Mouse (Mus musculus) kidney, adult 9 months (tissue): ENCODE measurements around the gene Atxn1.
A peak's percentile ranks its signal among the peaks of the same experiment; 100 is the strongest.

ENCODE experiments used
- DNase-seq: peaks from one replicate; pipeline ENCODE4 v3.0.0; 2022

Atxn1 gene

DNA sequence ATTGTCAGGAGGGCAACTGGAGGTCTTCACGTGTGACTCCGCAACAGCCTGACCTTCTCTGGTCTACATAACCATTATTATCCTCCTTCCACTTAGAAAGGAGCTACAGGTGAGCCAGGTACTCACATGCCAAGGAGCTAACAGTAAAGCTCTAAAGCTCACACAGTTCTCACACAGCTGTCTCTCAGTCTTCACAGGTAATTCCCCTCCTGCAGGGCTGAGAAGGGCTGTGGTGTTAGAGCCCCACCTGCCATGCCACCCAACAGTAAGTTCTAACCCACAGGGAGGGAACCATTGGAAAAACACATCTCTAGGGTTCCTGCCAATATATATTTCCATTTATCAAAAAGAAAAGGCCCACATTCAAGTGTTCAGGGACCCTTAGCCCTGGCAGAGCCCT lies 73.7 kb downstream of the Atxn1 start:
- DNase-seq: no peak

DNA sequence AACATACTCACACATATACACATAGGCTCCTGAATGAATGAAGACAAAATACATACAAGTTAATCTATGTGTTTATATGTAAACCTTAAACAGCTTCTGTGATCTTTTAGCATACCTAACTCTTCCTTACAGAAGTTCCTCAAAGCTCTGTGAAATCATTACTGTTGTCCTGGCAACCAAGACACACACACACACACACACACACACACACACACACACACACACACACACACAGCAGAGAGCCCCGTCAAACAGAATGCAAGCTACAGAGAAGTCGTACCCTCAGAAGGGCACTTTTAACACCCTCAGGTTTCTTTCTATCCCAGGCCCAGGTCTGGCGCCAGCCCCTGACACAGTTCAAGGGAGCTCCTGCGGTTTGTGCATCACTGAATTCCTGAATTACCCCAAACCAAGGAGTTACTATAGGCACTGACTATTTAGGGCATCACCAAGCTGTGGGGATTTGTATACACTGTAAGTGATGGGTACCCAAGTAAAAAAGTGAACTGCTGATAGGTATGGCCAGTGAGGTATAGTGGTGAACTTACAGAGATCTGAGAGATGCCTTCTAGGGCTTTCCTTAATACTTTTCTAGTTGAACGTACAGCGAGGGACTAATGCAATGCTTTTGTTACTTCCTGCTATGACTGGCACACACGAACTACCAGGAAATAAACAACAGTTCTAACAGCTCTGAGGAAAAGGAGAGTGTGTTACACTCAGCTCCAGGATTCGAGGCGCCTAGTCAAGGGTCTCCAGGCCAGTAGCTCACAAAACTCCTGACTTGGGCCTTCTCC lies 75.7 kb downstream of the Atxn1 start:
- DNase-seq: no peak

DNA sequence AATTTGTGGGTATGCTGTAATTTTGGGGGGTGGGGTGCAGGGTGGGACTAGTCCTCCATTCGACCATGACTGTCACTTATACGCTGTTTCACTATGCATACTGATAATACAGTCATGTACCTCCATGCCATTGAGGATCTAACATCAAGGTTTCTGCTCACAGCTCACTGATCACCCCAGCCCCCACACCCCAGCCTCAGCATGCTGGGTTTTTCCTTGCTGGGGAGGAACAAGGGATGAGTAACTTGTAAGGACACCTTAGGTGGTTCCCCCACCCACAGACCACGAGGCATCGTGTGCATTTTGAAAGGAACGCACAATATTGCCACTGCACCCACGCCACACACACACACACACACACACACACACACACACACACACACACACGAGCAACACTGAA lies 79.9 kb downstream of the Atxn1 start:
- DNase-seq: no peak

DNA sequence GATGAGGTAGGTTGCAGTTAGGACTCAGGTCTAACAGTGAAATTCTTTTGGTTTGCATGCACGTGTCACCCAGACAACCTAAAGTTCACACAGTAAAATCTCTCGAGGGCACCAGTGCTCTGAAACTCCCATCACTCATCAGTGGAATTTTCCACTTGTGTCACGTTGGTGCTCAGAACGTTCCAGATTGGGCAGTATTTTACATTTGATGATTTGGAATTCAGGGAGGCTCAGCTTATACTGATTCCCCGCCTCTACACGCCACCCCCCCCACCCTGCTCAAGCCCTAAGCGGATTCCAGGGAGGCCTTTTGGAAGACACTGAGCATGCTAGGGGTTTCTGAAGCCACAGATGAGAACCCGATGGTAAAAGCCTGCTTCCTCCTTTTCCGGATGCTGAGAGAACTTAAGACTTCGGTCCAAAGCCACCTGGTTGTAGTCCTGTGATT lies 81.0 kb downstream of the Atxn1 start:
- no peak for DNase-seq

DNA sequence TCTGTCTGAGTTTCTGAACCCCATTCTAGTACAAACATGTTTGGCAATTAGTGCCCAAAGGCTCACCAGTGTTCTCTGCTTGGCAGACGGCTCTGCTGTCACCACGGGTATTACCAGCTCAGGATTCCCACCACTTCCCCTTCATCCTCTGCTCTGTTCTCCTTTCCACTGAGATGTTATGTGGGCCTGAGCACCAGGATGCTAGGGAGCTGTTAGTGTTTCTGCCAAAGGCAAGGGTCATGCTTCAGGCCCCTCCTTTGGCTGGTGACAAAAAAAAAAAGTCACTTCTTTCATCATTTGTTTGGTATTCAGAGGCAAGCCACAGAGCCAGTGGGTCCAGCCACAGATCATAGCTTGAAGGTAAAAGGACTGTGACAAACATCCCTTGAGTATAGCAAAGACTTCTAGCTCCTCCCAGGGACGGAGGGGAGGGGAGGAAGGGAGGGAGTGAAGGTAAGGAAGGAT lies 81.8 kb downstream of the Atxn1 start:
- no peak for DNase-seq

DNA sequence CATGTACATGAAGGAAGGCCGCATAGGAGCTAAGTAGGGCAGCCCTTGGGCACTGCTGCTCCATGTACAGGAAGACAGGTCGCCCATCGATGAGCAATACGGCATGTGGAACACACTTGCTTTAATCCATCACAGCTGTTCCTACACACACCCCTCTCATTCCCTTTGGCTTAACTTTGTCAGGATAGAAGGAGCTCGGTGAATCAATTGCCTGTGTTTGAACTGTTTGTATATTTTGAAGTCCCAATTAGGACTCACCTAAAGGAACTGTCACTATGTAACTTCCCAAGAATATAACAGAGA lies 84.3 kb downstream of the Atxn1 start:
- DNase-seq: no peak

DNA sequence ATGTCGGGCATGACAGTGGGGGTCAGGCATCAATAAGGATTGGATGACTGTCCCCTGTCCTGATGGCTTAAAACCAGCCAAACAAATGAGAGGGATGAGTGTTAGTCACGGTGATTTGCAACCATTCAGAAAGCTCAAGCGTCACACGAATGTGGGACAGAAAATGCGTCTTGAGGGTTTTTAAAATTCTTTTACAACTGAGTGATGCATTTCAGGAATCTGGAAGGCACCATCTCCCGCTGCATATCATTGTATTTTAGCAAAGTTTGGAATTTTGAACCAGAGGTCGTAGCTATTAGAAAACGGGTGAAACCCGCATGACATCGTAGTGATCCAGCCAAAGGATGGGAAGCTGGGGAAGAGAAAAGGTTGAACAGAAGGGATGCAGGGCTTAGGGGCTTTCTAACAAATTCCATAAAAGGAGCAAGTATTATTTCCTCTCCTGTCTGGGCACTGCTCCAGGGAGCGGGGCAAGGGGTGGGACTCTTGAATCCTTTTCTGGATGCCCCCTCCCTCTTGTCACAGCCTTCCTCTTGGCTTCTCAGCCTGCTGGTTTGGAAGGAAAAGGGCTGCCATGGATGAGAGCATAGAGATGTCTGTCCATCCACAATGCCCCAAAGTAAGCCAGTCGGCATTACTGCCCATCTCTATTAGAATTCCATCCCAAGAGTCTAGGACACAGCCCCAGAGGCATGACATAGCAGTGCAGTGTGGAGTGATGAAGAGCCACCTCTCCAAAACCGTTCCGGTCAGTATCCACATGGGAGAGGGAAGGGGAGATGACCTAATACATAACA lies 84.9 kb downstream of the Atxn1 start:
- peak; percentile 28 for DNase-seq

DNA sequence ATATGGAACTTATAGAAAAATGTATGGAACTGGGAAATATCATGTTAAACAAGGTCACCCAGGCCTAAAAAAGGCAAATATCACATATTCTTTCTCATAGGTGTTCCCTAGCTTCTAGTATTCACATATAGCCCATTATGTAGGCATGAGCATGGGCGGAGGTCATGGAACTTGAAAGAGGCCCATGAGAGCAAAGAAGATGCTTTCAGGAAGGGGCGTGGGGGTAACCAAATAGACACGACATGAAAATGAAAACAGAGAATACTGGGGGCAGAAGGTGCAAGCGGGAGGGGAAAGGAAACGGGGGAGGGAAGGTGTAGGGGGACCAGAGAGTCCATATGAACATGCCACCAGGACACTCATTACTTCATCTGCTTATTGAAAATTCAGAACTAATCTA lies 87.9 kb downstream of the Atxn1 start:
- no peak for DNase-seq

GRCm38 (mm10) chr13:45876368-45876760 lies 88.4 kb downstream of the Atxn1 start:
- DNase-seq: no peak

- DNase-seq: no peak
These were observed 89.0 kb downstream of the Atxn1 start for GRCm38 (mm10) chr13:45875686-45876367.

DNA sequence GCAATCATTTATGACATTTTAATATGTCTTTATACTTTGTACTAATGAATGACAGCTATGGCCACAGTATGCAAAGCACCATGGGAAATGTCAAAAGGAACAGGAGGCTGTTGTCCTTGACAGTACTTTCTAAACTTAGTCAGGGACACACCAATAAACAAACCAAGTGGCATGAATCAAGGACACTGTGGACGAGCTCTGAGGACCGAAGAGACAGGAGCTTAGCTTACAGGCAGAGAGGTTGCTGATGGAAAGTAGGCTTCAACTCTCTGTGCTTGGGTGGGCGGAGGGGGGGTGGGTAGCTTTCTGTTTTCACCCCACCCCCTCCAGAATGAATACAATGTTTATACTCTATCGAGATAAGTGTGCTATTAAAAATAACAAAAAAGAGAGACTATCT lies 90.6 kb downstream of the Atxn1 start:
- DNase-seq: no peak

GRCm38 (mm10) chr13:45872966-45873365 lies 91.8 kb downstream of the Atxn1 start:
- no peak for DNase-seq

GRCm38 (mm10) chr13:45872041-45872746 lies 92.6 kb downstream of the Atxn1 start:
- peak; percentile 39 for DNase-seq

DNA sequence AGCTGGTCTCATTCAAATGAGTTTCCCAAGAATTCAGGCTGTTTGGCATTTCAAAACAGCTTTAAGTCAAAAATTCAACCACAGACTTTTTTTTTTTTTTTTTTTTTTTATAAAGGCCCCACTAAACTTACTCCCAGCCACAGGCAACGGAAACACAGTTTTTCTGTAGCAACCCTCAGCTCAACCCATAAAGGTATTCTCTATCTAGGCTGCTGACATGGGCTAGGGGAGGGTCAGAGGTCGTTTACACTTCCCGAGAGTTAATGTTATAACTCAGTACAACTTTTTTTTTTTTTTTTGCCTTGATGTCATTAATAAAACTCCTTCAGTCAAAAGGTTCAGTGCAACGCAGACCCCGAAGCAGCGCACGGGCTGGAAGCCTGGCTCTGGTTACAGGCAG lies 93.3 kb downstream of the Atxn1 start:
- peak; percentile 28 for DNase-seq

- DNase-seq: no peak
These were observed 95.9 kb downstream of the Atxn1 start for GRCm38 (mm10) chr13:45868886-45869285.

- DNase-seq: no peak
These were observed 97.5 kb downstream of the Atxn1 start for GRCm38 (mm10) chr13:45867273-45867672.

DNA sequence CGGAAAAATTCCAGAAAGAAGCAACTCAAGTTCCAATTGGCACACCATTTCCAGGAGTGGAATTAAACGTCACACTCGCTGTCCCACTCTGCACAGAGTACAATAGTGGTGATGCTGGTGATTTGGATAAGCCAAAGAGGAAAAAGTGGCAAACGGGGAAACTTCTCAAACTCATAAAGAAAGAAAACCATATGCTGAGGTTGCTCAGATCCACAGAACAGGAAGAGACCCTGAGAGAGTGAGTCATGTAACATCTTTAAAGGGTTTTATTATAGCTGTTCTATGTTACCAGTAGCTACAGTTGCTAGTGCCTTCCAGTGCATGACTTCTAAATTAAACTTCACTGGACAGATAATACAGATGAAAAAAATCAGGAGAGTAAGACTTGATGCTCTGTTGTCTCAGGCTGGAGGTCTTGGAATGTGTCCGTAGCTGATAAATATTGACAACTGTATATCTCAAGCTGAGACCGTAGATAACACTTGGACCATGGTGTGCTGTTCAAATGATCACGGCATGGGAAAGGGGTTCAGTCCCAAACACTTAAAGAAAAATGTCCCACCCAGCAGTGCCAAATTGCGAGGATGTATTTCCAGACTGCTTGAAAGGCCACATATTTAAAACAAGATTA lies 98.1 kb downstream of the Atxn1 start:
- DNase-seq: no peak

DNA sequence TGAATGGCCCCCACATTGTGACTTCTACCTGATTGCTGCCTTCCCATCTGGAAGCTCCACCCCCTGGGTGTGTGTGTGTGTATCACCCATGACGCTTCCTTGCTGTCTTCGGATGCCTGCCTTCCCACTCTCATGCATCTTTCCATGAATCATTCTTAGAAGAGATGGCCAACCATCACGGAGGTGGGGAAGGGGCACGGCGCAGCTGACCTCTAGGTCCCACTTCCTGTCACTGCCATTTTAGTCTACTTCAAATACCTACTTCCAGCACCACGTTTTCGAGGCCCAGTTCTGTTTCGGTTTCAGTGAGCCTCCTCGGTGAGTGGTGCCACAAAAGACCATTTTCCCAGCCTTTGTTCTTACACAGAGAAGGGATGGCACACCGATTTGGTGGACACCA lies 99.2 kb downstream of the Atxn1 start:
- DNase-seq: no peak

DNA sequence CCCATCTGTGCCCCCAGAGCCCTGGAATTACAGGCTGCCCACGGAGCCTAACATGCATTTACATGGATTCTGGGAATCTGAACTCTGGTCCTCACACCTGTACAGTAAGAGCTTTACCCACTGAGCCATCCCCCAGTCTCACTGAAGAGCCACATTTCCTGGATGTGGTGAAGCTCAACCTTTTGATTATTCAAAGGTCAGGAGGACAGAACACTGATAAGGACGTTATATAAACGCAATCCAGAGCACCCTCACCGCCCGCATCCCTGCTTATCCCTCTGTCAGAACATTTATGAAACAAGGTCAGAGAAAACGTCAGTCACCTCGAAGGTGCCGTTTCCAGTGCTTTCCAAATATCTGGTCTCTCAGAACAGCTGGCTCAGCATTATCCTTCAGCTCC lies 101.0 kb downstream of the Atxn1 start:
- DNase-seq: no peak

GRCm38 (mm10) chr13:45861885-45862605 lies 102.8 kb downstream of the Atxn1 start:
- DNase-seq: no peak

GRCm38 (mm10) chr13:45861098-45861580 lies 103.7 kb downstream of the Atxn1 start:
- no peak for DNase-seq
